Mouse (Mus musculus) limb, embryonic 10.5 days (tissue): ENCODE results near the gene Dars2. TPM values are rescaled to one million over a fixed set of nuclear protein-coding genes. Genes with fewer than 3 reads are reported as not detected.

Experiments
- DNase-seq: peaks from one replicate; pipeline ENCODE4 v3.0.0-alpha.2; 2017; ENCODE audit warnings: low spot score
- H3K27ac ChIP-seq: fragments of 300-500 bp; sonication (generic); 2 replicates; pipeline ENCODE4 v1.5.1; 2016; ENCODE audit warnings: mild to moderate bottlenecking
- H3K27me3 ChIP-seq: fragments of 300-500 bp; sonication (generic); 2 replicates; pipeline ENCODE4 v1.6.1; 2016; ENCODE audit warnings: low read depth, mild to moderate bottlenecking; ENCODE audit not compliant: poor library complexity, severe bottlenecking
- H3K36me3 ChIP-seq: fragments of 300-500 bp; sonication (generic); 2 replicates; pipeline ENCODE4 v1.6.1; 2016; ENCODE audit warnings: mild to moderate bottlenecking, moderate library complexity
- H3K4me1 ChIP-seq: fragments of 300-500 bp; sonication (generic); 2 replicates; pipeline ENCODE4 v1.6.1; 2016
- H3K4me3 ChIP-seq: fragments of 300-500 bp; sonication (generic); 2 replicates; pipeline ENCODE4 v1.5.1; 2016; ENCODE audit warnings: mild to moderate bottlenecking, moderate library complexity
- H3K9me3 ChIP-seq: fragments of 300-500 bp; sonication (generic); replicated peaks from 2 replicates; pipeline ENCODE4 v1.6.1; 2016; ENCODE audit warnings: mild to moderate bottlenecking
- WGBS: fragments of 180-500 bp; shearing (Covaris S2); methylation state at CpG from one replicate; pipeline ENCODE4 v1.1.7; 2016; 5-methylcytosine and 5-hydroxymethylcytosine counted together
- polyA plus RNA-seq: library from polyadenylated mRNA; unstranded; fragments of >200 nt; fragmentation: Nextera tagmentation; extraction: Ambion mirVana; gene quantifications from 2 replicates; pipeline ENCODE4 v1.2.1, GENCODE M21; 2016

Gene Dars2
- polyA plus RNA-seq, 1 experiment from 2014 or later, result 66.7 TPM

DNA sequence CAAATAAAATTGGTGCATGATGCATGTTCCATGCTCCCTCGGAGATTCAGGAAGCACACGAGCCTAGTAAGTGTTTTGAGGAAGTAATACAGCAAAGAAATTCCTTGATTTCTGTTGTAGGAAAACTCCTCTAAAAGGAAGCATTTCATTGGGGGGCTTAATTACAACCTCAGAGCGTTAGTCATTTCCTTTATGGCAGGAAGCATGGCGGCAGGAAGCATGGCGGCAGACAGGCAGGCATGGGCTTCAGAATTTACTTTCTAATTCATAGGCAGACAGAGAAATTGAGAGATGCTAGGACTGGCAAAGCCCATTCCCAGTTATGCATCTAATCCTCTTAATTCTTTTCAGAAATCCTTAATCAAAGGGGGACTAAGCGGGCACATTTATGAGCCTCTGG is 76.6 kb downstream of the Dars2 start:
- Histone ChIP-seq H3K36me3 (no peaks in the 10 kb centered on the region), H3K4me1 (no peaks in the 10 kb centered on the region), H3K27me3 (no peaks in the 10 kb centered on the region), H3K4me3 (no peak overlapping the region), H3K27ac (no peak overlapping the region), H3K9me3 (no peaks in the 10 kb centered on the region)
- 86% methylated on average over 6 of the region's 6 CpGs for WGBS
- DNase-seq, result no peak

Other genes with a start within 250 kb of the Dars2 start
- gene Rc3h1, start 164.2 kb downstream of the Dars2 start, polyA plus RNA-seq, result 8.3 and 9.0 TPM in 2 replicates
- 1.8 and 2.0 TPM in 2 replicates for gene Serpinc1, start 92.1 kb downstream of the Dars2 start, polyA plus RNA-seq
- gene Zbtb37, start 35.8 kb downstream of the Dars2 start, polyA plus RNA-seq, result 6.2 and 8.6 TPM in 2 replicates
- gene Cenpl, start 55 bp upstream of the Dars2 start, polyA plus RNA-seq, result 40.1 and 44.6 TPM in 2 replicates
- gene Klhl20, start 60.9 kb upstream of the Dars2 start, polyA plus RNA-seq, result 14.4 and 16.3 TPM in 2 replicates
- gene Ankrd45, start 72.0 kb upstream of the Dars2 start, polyA plus RNA-seq, result 3.2 and 4.4 TPM in 2 replicates
- 0.16 TPM in 1 of 2 replicates, not detected in the other for gene Tex50, start 88.7 kb upstream of the Dars2 start, polyA plus RNA-seq
- gene Prdx6, start 180.6 kb upstream of the Dars2 start, polyA plus RNA-seq, result 799 and 1,001 TPM in 2 replicates